Mouse (Mus musculus) cerebellum, postnatal 25 days (tissue): ENCODE measurements around the gene Olfr372.
A peak's percentile ranks its signal among the peaks of the same experiment; 100 is the strongest.

Experiments
- DNase-seq, 2 experiments: peaks; one replicate each; pipeline ENCODE4 v3.0.0; 2021; ENCODE audit warnings: mixed read lengths in 2 of 2

The Olfr372 gene

GRCm38 (mm10) chr8:72099377-72100103 is 58.5 kb downstream of the Olfr372 start:
- DNase-seq: peak; percentile 11 to 24

GRCm38 (mm10) chr8:72105165-72105564 is 64.1 kb downstream of the Olfr372 start:
- DNase-seq: no peak

GRCm38 (mm10) chr8:72106740-72107139 is 65.7 kb downstream of the Olfr372 start, which contains the start of gene Olfr374:
Gene Olfr374, plus strand, starts transcription at chr8:72107040.
- no peak for DNase-seq
